ENCODE assay signal across 17 mouse cellular contexts in genomic region chr16:50242444-50242843, GRCm38 (mm10).
DNase-seq lines count a peak whose midpoint lies in the region; ATAC-seq and TF ChIP-seq lines count a peak whose summit lies in the region.
"Had no signal": no experiment of that assay in that cellular context is flagged by ENCODE, and none has a peak within 500 bp of the region (broad histone marks: within the 10 kb centered on the region; RNA-seq: fewer than 3 reads in every experiment).

No protein-coding gene starts in this region.

- no peak for ATAC-seq in embryonic facial prominence, embryonic 14.5 days (ENCODE audit: low read depth)
- no peak for ATAC-seq in lung, embryonic 14.5 days (ENCODE audit: insufficient read depth)
- no peak for ATAC-seq in megakaryocyte, adult 5-6 weeks (ENCODE audit: poor library complexity, severe bottlenecking)
- ATAC-seq: forebrain, embryonic 14.5 days had no signal

- no peaks in the 10 kb centered on the region for H3K27me3 ChIP-seq in embryonic facial prominence, embryonic 14.5 days (replicated peaks; ENCODE audit: control insufficient read depth, insufficient read depth, low read length)
- no peaks in the 10 kb centered on the region for H3K27me3 ChIP-seq in embryonic facial prominence, embryonic 10.5 days (replicated peaks; ENCODE audit: low read depth, poor library complexity, severe bottlenecking)
- no peaks in the 10 kb centered on the region for H3K27me3 ChIP-seq in kidney, adult 2 months (replicated peaks; ENCODE audit: control insufficient read depth, insufficient read depth, low read length)
- H3K27me3 ChIP-seq in lung, embryonic 14.5 days (ENCODE audit: insufficient read depth, low read length), result no peaks in the 10 kb centered on the region
- H3K27me3 ChIP-seq: embryonic facial prominence, embryonic 15.5 days; heart, embryonic 13.5 days; limb, embryonic 15.5 days had no signal

- H3K4me2 ChIP-seq in embryonic facial prominence, embryonic 14.5 days (ENCODE audit: low read depth, low read length), result no peak overlapping the region
- no peak overlapping the region for H3K4me2 ChIP-seq in lung, embryonic 14.5 days
- H3K4me2 ChIP-seq: embryonic facial prominence, embryonic 15.5 days; heart, embryonic 13.5 days; limb, embryonic 15.5 days had no signal

- TF ChIP-seq CTCF in kidney, adult 2 months (conservative IDR thresholded peaks at IDR 0.05; ENCODE audit: insufficient read depth, insufficient read length, low read depth, low read length), result no peak
- peak; percentile 47; the same call in 1 of the 2 replicates for TF ChIP-seq CTCF in lung, embryonic 14.5 days (IDR thresholded peaks at IDR 0.05; ENCODE audit: low read depth)
- TF ChIP-seq CTCF in lung, adult 2 months (IDR thresholded peaks at IDR 0.05; ENCODE audit: insufficient read depth, low read length), result no peak

- no peaks in the 10 kb centered on the region for H3K9me3 ChIP-seq in embryonic facial prominence, embryonic 14.5 days (ENCODE audit: control insufficient read depth, low read length)
- H3K9me3 ChIP-seq in embryonic facial prominence, embryonic 10.5 days, result no peaks in the 10 kb centered on the region
- H3K9me3 ChIP-seq in lung, embryonic 14.5 days (ENCODE audit: low read depth, low read length), result no peaks in the 10 kb centered on the region
- H3K9me3 ChIP-seq: embryonic facial prominence, embryonic 15.5 days; heart, embryonic 13.5 days; limb, embryonic 15.5 days had no signal

- H3K27ac ChIP-seq in embryonic facial prominence, embryonic 14.5 days (replicated peaks; ENCODE audit: low read depth, low read length), result no peak overlapping the region
- H3K27ac ChIP-seq in embryonic facial prominence, embryonic 10.5 days (replicated peaks), result no peak overlapping the region
- no peak overlapping the region for H3K27ac ChIP-seq in kidney, adult 2 months (ENCODE audit: insufficient read depth, low read depth, low read length)
- no peak overlapping the region for H3K27ac ChIP-seq in lung, embryonic 14.5 days (ENCODE audit: low read depth)
- H3K27ac ChIP-seq: embryonic facial prominence, embryonic 15.5 days; heart, embryonic 13.5 days; limb, embryonic 15.5 days had no signal

- no peaks in the 10 kb centered on the region for H3K4me1 ChIP-seq in embryonic facial prominence, embryonic 14.5 days (ENCODE audit: control insufficient read depth, insufficient read depth, low read length)
- H3K4me1 ChIP-seq in embryonic facial prominence, embryonic 10.5 days, result no peaks in the 10 kb centered on the region
- peaks cover 3% of the 10 kb centered on the region; the same call in 1 of the 2 replicates for H3K4me1 ChIP-seq in kidney, adult 2 months (ENCODE audit: control insufficient read depth, insufficient read depth, low read length)
- no peaks in the 10 kb centered on the region for H3K4me1 ChIP-seq in lung, embryonic 14.5 days (ENCODE audit: insufficient read depth)
- no peaks in the 10 kb centered on the region for H3K4me1 ChIP-seq in lung, adult 2 months (ENCODE audit: control insufficient read depth, insufficient read depth, low read length)
- H3K4me1 ChIP-seq: embryonic facial prominence, embryonic 15.5 days; heart, embryonic 13.5 days; limb, embryonic 15.5 days had no signal

- H3K4me3 ChIP-seq in embryonic facial prominence, embryonic 14.5 days (ENCODE audit: low read depth, low read length), result no peak overlapping the region
- no peak overlapping the region for H3K4me3 ChIP-seq in embryonic facial prominence, embryonic 10.5 days
- H3K4me3 ChIP-seq in kidney, adult 2 months (ENCODE audit: insufficient read depth, low read depth, low read length), result no peak overlapping the region
- H3K4me3 ChIP-seq in lung, embryonic 14.5 days (ENCODE audit: low read depth, low read length), result no peak overlapping the region
- no peak overlapping the region for H3K4me3 ChIP-seq in lung, adult 2 months (replicated peaks; ENCODE audit: extremely low read depth, low read depth, low read length)
- H3K4me3 ChIP-seq: embryonic facial prominence, embryonic 15.5 days; heart, embryonic 13.5 days; limb, embryonic 15.5 days had no signal

- no peak for TF ChIP-seq POLR2A in kidney, adult 2 months (IDR thresholded peaks at IDR 0.05; ENCODE audit: low read depth, low read length)
- no peak for TF ChIP-seq POLR2A in lung, adult 2 months (IDR thresholded peaks at IDR 0.05; ENCODE audit: borderline replicate concordance, extremely low read depth, low read depth, low read length)

- peak; percentile 19 for DNase-seq in embryonic facial prominence, embryonic 14.5 days (ENCODE audit: low spot score)
- DNase-seq in embryonic facial prominence, embryonic 10.5 days (ENCODE audit: low spot score), result no peak
- DNase-seq in kidney, adult 2 months, result peak; percentile 8
- no peak for DNase-seq in kidney, adult 8-10 months
- peak; percentile 49 for DNase-seq in lung, embryonic 14.5 days
- no peak for DNase-seq in lung, adult 2 months
- DNase-seq in NIH3T3 (ENCODE audit: low read depth), result peak; percentile 19
- DNase-seq: B cell, adult 2 months; cerebellum, adult 9-10 months; gastrocnemius, postnatal 36 days; lung, postnatal 14 days; right cerebral cortex, adult 18-20 months had no signal

- H3K9ac ChIP-seq in embryonic facial prominence, embryonic 14.5 days (ENCODE audit: low read depth, low read length), result no peak overlapping the region
- H3K9ac ChIP-seq in lung, embryonic 14.5 days, result no peak overlapping the region
- H3K9ac ChIP-seq: embryonic facial prominence, embryonic 15.5 days; heart, embryonic 13.5 days; limb, embryonic 15.5 days had no signal

- peaks cover 6% of the 10 kb centered on the region for H3K36me3 ChIP-seq in embryonic facial prominence, embryonic 14.5 days (ENCODE audit: control insufficient read depth, insufficient read depth, low read length)
- peaks cover 18% of the 10 kb centered on the region for H3K36me3 ChIP-seq in embryonic facial prominence, embryonic 10.5 days (replicated peaks)
- H3K36me3 ChIP-seq in kidney, adult 2 months (ENCODE audit: control insufficient read depth, insufficient read depth, low read length), result peaks cover 4% of the 10 kb centered on the region
- peaks cover 6% of the 10 kb centered on the region; the same call in 1 of the 2 replicates for H3K36me3 ChIP-seq in lung, embryonic 14.5 days (ENCODE audit: insufficient read depth)

- 68% methylated on average over 4 of the region's 4 CpGs for WGBS in embryonic facial prominence, embryonic 14.5 days
- 82% methylated on average over 4 of the region's 4 CpGs for WGBS in embryonic facial prominence, embryonic 10.5 days
- 51% methylated on average over 4 of the region's 4 CpGs for WGBS in kidney, adult 2 months
- 68% methylated on average over 4 of the region's 4 CpGs for WGBS in lung, embryonic 14.5 days
- whole genome bisulfite sequencing in lung, adult 2 months, result 62% methylated on average over 4 of the region's 4 CpGs

Comparison
In these comparisons a context has a peak if more than half of its experiments do, and no peak if none do; other contexts are left out.
1. DNase-seq: peak in embryonic facial prominence, embryonic 14.5 days (single experiment), kidney, adult 2 months (single experiment), lung, embryonic 14.5 days (single experiment) and NIH3T3 (single experiment); none in embryonic facial prominence, embryonic 10.5 days (single experiment), kidney, adult 8-10 months (0 of 2) and lung, adult 2 months (single experiment).